Mouse (Mus musculus) adrenal gland, adult 18-20 months (tissue): Measurements from ENCODE around the gene Clec4g. TPM values are rescaled to one million over a fixed set of nuclear protein-coding genes. Genes with fewer than 3 reads are reported as not detected.

Experiments
- DNase-seq, 2 experiments: peaks; one replicate each; pipeline ENCODE4 v3.0.0; 2021 to 2022; ENCODE audit warnings: low spot score in 2 of 2
- total RNA-seq, 2 experiments: library from RNA; stranded (reverse); gene quantifications; 1 replicate in 1 of 2; 2 replicates in 1 of 2; pipeline ENCODE4 v1.2.3; 2021

Gene Clec4g
- total RNA-seq, 2 experiments from 2014 or later, result not detected

- DNase-seq, result no peak
These were observed 40.8 kb downstream of the Clec4g start for GRCm38 (mm10) chr8:3679656-3680055.

DNA sequence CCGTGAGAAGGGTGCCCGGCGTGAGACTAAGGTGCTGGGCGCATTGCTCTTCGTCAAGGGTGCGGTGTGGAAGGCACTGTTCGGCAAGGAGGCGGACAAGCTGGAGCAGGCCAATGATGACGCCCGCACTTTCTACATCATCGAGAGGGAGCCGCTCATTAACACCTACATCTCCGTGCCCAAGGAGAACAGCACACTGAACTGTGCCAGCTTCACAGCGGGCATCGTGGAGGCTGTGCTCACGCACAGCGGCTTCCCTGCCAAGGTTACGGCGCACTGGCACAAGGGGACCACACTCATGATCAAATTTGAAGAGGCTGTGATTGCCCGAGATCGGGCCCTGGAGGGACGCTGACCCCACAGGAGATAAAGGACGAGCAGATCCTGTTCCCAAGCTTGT, 41.2 kb downstream of the Clec4g start:
- DNase-seq, result no peak

- no peak for DNase-seq
These were observed 41.6 kb downstream of the Clec4g start for GRCm38 (mm10) chr8:3678831-3679230.

- DNase-seq, result peak in 1 of 2 experiments; percentile 14
These were observed 43.4 kb downstream of the Clec4g start for GRCm38 (mm10) chr8:3676993-3677579.

DNA sequence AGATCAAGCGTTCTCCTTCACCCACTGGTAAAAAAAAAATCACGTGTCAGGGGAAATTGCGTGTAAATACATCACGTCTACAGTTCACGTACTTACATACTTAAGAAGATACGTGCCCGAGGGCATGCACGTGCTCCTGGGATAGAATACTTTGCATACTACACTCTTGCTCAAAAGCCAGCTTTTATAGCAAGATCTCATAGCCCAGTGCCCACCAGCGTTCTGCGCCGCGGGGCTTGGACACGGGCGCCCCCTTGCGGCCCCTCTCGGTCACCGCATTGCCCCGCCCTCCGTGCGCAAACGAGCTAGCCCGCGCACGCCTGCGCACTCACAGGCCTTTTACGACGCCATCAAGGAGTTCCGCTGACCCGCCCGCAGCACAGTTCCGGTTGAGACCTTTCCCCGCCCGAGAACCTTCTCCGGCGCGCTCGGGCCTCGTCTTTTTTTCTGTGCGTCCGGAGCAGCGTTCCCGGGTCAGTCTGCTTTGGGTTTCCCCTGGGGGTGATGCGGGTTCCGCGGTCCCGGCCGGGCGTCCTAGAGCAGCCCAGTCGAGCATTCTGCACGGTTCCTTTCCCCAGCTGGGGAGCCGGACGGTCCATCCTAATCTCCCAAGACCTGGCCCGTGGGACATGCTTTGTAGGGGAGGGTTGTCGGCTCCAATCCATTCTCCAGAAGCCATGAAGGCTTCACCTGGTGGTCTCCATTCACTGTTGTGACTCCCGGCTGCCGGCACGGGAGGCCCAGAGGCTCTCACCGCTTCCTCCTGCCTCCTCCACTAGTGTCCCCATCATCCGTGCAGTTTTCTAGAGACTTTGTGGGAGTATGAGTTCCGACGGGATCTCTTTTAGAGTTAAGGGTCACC, 44.1 kb downstream of the Clec4g start, which contains the start of gene Trappc5:
TSS of gene Trappc5 (plus strand) at position 169 of the 862 bp plus-strand sequence.
- peak; percentile 95 for DNase-seq

GRCm38 (mm10) chr8:3674671-3675070, 45.8 kb downstream of the Clec4g start:
- no peak for DNase-seq

- DNase-seq, result peak; percentile 83 to 87
These were observed 48.4 kb downstream of the Clec4g start, which contains the start of gene Fcor for GRCm38 (mm10) chr8:3671980-3672491. Gene Fcor (minus strand): TSS chr8:3672362.

DNA sequence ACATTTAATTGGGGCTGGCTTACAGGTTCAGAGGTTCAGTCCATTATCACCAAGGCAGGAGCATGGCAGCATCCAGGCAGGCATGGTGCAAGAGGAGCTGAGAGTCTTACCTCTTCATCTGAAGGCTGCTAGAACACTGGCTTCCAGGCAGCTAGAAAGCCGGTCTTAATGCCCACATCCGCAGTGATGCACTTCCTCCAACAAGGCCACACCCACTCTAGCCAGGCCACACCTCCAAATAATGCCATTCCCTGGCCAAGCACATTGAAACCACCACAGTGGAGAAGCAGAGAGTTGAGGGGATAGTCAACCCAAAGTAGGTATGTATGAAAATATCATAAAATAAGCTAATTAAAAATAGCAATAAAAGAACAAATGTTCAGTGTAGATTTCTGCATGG, 50.1 kb downstream of the Clec4g start:
- DNase-seq, result no peak

GRCm38 (mm10) chr8:3665507-3665906, 54.9 kb downstream of the Clec4g start, which contains the start of gene Mcemp1:
Gene Mcemp1 (plus strand): TSS chr8:3665754.
- DNase-seq, result no peak

GRCm38 (mm10) chr8:3664405-3664804, 56.0 kb downstream of the Clec4g start:
- no peak for DNase-seq

- DNase-seq, result no peak
These were observed 59.6 kb downstream of the Clec4g start for GRCm38 (mm10) chr8:3660889-3661288.

Other genes starting within 250 kb of the Clec4g start
- not detected for gene Tex45, start 249.8 kb downstream of the Clec4g start, total RNA-seq
- gene Zfp358, start 227.5 kb downstream of the Clec4g start, total RNA-seq, result 10 to 100 TPM; 17.5 to 20.5 TPM
- 10 to 100 TPM; 40.9 to 42.8 TPM for gene Mcoln1, start 220.2 kb downstream of the Clec4g start, total RNA-seq
- 10 to 100 TPM; 37.4 to 40.7 TPM for gene Pnpla6, start 205.3 kb downstream of the Clec4g start, total RNA-seq
- under 1 TPM in 1 of 2 experiments, not detected in 1; 0.38 TPM for gene C330021F23Rik, start 152.7 kb downstream of the Clec4g start, total RNA-seq
- 1 to 10 TPM; 4.1 to 8.0 TPM for gene Camsap3, start 133.4 kb downstream of the Clec4g start, total RNA-seq
- 10 to 100 TPM; 34.1 to 39.1 TPM for gene Xab2, start 99.3 kb downstream of the Clec4g start, total RNA-seq
- gene Pet100, start 99.1 kb downstream of the Clec4g start, total RNA-seq, result 100 to 1,000 TPM; 117 to 148 TPM
- not detected for gene Pcp2, start 95.1 kb downstream of the Clec4g start, total RNA-seq
- 10 to 100 TPM; 87.5 to 98.8 TPM for gene Stxbp2, start 89.7 kb downstream of the Clec4g start, total RNA-seq
- 100 to 1,000 TPM; 182 to 325 TPM for gene Retn, start 64.9 kb downstream of the Clec4g start, total RNA-seq
- under 1 TPM in 1 of 2 experiments, not detected in 1; 0.32 TPM for gene Mcemp1, start 54.9 kb downstream of the Clec4g start, total RNA-seq
- gene Fcor, start 48.3 kb downstream of the Clec4g start, total RNA-seq, result 100 to 1,000 TPM in 1 of 2 experiments, 10 to 100 TPM in 1; 37.9 to 110 TPM
- gene Trappc5, start 44.4 kb downstream of the Clec4g start, total RNA-seq, result 10 to 100 TPM; 22.4 to 23.6 TPM
- gene Fcer2a, start 26.5 kb downstream of the Clec4g start, total RNA-seq, result under 1 TPM in 1 of 2 experiments, not detected in 1; 0.35 TPM
- 1 to 10 TPM in 1 of 2 experiments, under 1 TPM in 1; 0.40 to 1.7 TPM for gene Cd209a, start 28.3 kb upstream of the Clec4g start, total RNA-seq
- gene Cd209e, start 133.7 kb upstream of the Clec4g start, total RNA-seq, result not detected
- gene Cd209d, start 157.9 kb upstream of the Clec4g start, total RNA-seq, result 1 to 10 TPM; 1.0 to 4.9 TPM
- gene Cd209b, start 206.2 kb upstream of the Clec4g start, total RNA-seq, result 1 to 10 TPM; 1.1 to 3.0 TPM
- under 1 TPM; 0.36 to 0.45 TPM for gene Cd209c, start 234.1 kb upstream of the Clec4g start, total RNA-seq